Mouse (Mus musculus): ENCODE results near the gene Zfp398. TPM values are rescaled to one million over a fixed set of nuclear protein-coding genes. Genes with fewer than 3 reads are reported as not detected.

Zfp398 gene
- polyA plus RNA-seq, 1 experiment = 4.2 TPM

DNA sequence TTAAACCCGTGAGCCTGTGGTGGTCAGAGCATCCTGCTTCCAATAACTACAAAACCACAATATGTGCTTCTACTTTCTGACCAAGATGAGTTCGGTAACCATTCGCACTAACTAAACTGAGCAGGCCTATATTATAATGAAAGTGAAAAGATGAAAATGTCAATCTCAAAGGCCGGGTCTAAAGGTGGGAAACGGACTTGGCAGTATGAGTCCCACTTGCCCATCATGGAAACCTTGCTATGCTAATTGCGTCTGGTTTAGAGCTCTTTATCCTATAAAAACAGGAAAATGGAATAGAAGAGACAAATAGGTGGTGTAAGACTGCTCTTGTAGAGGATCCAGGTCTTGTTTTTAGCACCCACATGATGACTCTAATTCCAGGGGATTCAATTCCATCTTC lies 13.7 kb upstream of the Zfp398 start:
- TF ChIP-seq CTCF (IDR thresholded peaks at IDR 0.05; ENCODE audit: extremely low read depth, insufficient read length, insufficient replicate concordance, low read depth, low read length) (no peak), POLR2A (IDR thresholded peaks at IDR 0.05; ENCODE audit: low read depth, low read length) (no peak)
- no peak overlapping the region for H3K27ac ChIP-seq (ENCODE audit: insufficient read depth, low read depth, low read length)
- no peak overlapping the region for H3K4me3 ChIP-seq (ENCODE audit: low read depth, low read length)
- 84% methylated on average over 6 of the region's 6 CpGs for WGBS
- H3K36me3 ChIP-seq (ENCODE audit: control insufficient read depth, insufficient read depth, low read length) = no peaks in the 10 kb centered on the region
- no peaks in the 10 kb centered on the region for H3K4me1 ChIP-seq (ENCODE audit: control insufficient read depth, insufficient read depth, insufficient read length, low read length)
- no peaks in the 10 kb centered on the region for H3K27me3 ChIP-seq (ENCODE audit: control insufficient read depth, insufficient read depth, low read length)

DNA sequence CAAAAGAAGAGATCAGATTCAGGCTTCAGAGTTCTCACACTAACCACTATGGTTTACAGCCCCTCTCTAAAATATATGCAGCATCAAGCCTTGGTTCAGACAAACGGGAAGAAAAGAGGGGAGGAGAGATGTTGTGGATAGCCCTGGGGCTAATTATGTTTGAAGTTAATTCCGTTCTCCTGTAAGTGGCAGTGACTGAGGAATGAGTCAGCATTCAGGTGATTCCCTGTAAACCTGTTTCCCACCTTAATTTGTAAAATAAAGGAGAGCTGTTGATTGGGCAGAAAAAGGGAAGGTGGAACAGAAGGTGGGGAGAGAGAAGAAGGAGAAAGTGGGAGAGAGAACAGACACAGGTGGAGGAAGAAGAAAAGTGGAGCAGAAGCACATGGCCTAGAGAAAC lies 11.2 kb upstream of the Zfp398 start:
- WGBS = 83% methylated on average over 2 of the region's 2 CpGs

DNA sequence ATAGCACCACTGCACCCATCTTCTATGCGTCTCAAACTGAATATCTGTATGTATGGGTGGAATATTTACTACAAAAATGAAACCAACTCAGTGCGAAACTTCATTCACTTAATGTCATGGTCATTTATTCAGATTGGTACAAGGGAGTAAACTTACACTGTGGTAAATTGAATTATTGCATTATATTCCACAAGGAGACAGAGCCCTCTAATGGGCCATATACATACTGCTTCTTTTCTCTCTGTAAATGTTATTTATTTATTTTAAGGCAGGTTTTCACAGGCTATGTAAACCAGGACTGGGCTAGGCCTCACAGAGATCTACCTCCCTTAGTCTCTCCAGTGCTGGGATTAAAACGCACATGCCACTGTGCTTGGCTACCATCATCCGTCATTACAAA lies 8.0 kb upstream of the Zfp398 start:
- no peak overlapping the region for H3K27ac ChIP-seq (ENCODE audit: insufficient read depth, low read depth, low read length)
- H3K4me3 ChIP-seq (ENCODE audit: low read depth, low read length) = no peak overlapping the region
- WGBS = 95% methylated on average over 4 of the region's 4 CpGs
- H3K36me3 ChIP-seq (ENCODE audit: control insufficient read depth, insufficient read depth, low read length) = no peaks in the 10 kb centered on the region
- no peaks in the 10 kb centered on the region for H3K4me1 ChIP-seq (ENCODE audit: control insufficient read depth, insufficient read depth, insufficient read length, low read length)
- TF ChIP-seq CTCF (IDR thresholded peaks at IDR 0.05; ENCODE audit: extremely low read depth, insufficient read length, insufficient replicate concordance, low read depth, low read length) (no peak), POLR2A (IDR thresholded peaks at IDR 0.05; ENCODE audit: low read depth, low read length) (no peak)
- no peaks in the 10 kb centered on the region for H3K27me3 ChIP-seq (ENCODE audit: control insufficient read depth, insufficient read depth, low read length)

More for the DNA sequence above, 11.2 kb upstream of the Zfp398 start:
- TF ChIP-seq CTCF (IDR thresholded peaks at IDR 0.05; ENCODE audit: extremely low read depth, insufficient read length, insufficient replicate concordance, low read depth, low read length) (no peak), POLR2A (IDR thresholded peaks at IDR 0.05; ENCODE audit: low read depth, low read length) (no peak)
- Histone ChIP-seq H3K36me3 (ENCODE audit: control insufficient read depth, insufficient read depth, low read length) (no peaks in the 10 kb centered on the region), H3K4me3 (ENCODE audit: low read depth, low read length) (no peak overlapping the region), H3K27ac (ENCODE audit: insufficient read depth, low read depth, low read length) (no peak overlapping the region), H3K4me1 (ENCODE audit: control insufficient read depth, insufficient read depth, insufficient read length, low read length) (no peaks in the 10 kb centered on the region), H3K27me3 (ENCODE audit: control insufficient read depth, insufficient read depth, low read length) (no peaks in the 10 kb centered on the region)

DNA sequence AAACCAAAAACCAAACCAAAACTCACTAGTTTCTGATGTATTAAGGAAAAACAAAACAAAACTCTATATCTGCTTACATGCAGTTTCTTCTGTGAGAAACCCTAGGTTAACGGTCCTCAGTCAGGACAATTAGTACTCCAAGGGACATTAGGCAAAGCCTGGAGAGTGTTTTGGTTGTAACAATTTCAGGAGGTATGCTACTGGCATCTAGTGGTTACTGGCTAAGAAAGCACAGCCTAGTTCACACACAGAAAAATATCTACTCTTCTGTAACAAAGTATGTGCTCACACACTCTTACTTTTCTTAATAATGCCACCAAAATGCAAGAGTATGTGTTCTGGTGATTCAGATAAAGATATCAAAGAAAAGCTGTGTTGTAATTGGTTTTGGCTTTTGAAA lies 6.5 kb upstream of the Zfp398 start:
- H3K27me3 ChIP-seq (ENCODE audit: control insufficient read depth, insufficient read depth, low read length) = no peaks in the 10 kb centered on the region
- H3K4me1 ChIP-seq (ENCODE audit: control insufficient read depth, insufficient read depth, insufficient read length, low read length) = no peaks in the 10 kb centered on the region
- H3K4me3 ChIP-seq (ENCODE audit: low read depth, low read length) = no peak overlapping the region
- H3K27ac ChIP-seq (ENCODE audit: insufficient read depth, low read depth, low read length) = no peak overlapping the region
- TF ChIP-seq POLR2A (IDR thresholded peaks at IDR 0.05; ENCODE audit: low read depth, low read length) (no peak), CTCF (IDR thresholded peaks at IDR 0.05; ENCODE audit: extremely low read depth, insufficient read length, insufficient replicate concordance, low read depth, low read length) (no peak)
- 46% methylated on average over 1 of the region's 1 CpGs for WGBS
- no peaks in the 10 kb centered on the region for H3K36me3 ChIP-seq (ENCODE audit: control insufficient read depth, insufficient read depth, low read length)

DNA sequence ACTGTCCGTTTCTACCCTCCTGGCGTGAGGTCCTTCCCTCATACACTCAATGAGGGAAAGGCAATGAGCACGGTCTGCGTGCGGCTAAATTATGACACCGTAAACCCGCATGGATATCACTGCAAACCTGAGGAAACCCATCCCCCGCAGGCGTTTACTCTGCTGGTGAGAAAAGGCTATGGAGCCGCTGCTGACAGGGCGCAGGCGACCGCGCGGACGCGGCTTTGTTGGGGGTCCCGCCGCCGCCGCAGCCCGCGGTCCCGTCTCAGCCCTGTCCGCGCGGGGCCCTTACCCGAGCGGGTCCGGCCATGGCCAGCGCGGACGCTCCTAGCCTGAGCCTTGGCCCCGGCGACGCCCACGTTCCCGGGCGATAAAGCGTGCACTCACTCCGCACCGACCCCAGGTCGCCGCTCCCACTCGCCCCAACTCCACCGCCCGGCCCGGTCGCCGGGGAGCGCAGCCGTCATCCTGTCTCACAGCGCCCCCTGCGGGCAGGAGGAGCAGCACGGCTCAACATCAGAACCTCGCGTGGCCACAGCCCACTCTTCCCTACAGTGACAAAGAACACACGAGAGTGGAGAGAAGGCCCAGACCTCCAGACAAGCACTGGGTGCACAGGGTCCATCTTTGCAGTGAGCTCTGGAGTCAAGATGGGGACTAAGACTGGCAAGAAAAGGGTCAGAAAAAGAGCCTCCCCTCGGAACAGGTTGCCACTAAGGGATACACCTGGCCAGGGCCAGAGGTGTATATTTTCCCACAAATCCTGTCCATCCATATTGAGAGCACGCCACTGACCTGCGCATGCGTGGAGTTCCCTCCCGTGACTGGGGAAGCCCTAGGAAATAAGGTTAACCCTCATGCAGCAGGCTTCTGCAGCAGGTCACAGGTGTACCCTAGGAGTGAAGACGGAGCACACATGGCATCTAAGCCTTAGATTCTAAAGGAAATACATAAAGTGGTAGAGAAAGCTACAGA lies 5.1 kb upstream of the Zfp398 start, which contains the start of gene Zfp786:
Gene Zfp786, minus strand, starts transcription at position 764 of the 975 bp plus-strand sequence.
- Histone ChIP-seq H3K27me3 (ENCODE audit: control insufficient read depth, insufficient read depth, low read length) (no peaks in the 10 kb centered on the region), H3K4me3 (ENCODE audit: low read depth, low read length) (peak within 1 kb of the TSS; percentile 96), H3K4me1 (ENCODE audit: control insufficient read depth, insufficient read depth, insufficient read length, low read length) (no peaks in the 10 kb centered on the region), H3K36me3 (ENCODE audit: control insufficient read depth, insufficient read depth, low read length) (no peaks in the 10 kb centered on the region), H3K27ac (ENCODE audit: insufficient read depth, low read depth, low read length) (no peak within 1 kb of the TSS)
- 1% methylated on average over 64 of the region's 64 CpGs for WGBS
- TF ChIP-seq POLR2A (IDR thresholded peaks at IDR 0.05; ENCODE audit: low read depth, low read length) (no peak), CTCF (IDR thresholded peaks at IDR 0.05; ENCODE audit: extremely low read depth, insufficient read length, insufficient replicate concordance, low read depth, low read length) (peak; percentile 83)

DNA sequence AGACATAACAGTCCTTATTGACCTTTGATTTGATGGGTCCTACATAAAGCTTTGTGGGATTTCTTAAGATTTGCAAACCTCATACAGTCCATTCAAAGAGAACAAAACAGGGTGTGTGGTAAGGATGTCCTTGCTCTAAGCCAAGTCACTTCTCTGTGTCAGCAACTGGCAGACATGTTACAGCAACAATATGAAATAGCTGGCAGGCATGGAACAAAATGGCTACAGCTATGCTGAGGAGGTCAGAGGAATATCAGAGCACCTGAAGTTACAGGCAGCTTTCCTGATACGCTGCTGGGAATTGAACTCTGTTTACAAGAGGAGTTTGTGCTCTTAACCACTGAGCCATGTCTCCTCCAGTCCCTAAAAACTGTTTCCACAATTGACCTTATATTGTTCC lies 3.2 kb upstream of the Zfp398 start:
- H3K36me3 ChIP-seq (ENCODE audit: control insufficient read depth, insufficient read depth, low read length) = no peaks in the 10 kb centered on the region
- 0 out of 2 replicates have a peak, but pooled peaks cover 2% of the 10 kb centered on the region for H3K4me1 ChIP-seq (ENCODE audit: control insufficient read depth, insufficient read depth, insufficient read length, low read length)
- WGBS = 92% methylated on average over 1 of the region's 1 CpGs
- H3K27me3 ChIP-seq (ENCODE audit: control insufficient read depth, insufficient read depth, low read length) = no peaks in the 10 kb centered on the region
- no peak for TF ChIP-seq CTCF (IDR thresholded peaks at IDR 0.05; ENCODE audit: extremely low read depth, insufficient read length, insufficient replicate concordance, low read depth, low read length)
- no peak for TF ChIP-seq POLR2A (IDR thresholded peaks at IDR 0.05; ENCODE audit: low read depth, low read length)
- H3K27ac ChIP-seq (ENCODE audit: insufficient read depth, low read depth, low read length) = no peak overlapping the region
- no peak overlapping the region for H3K4me3 ChIP-seq (ENCODE audit: low read depth, low read length)

DNA sequence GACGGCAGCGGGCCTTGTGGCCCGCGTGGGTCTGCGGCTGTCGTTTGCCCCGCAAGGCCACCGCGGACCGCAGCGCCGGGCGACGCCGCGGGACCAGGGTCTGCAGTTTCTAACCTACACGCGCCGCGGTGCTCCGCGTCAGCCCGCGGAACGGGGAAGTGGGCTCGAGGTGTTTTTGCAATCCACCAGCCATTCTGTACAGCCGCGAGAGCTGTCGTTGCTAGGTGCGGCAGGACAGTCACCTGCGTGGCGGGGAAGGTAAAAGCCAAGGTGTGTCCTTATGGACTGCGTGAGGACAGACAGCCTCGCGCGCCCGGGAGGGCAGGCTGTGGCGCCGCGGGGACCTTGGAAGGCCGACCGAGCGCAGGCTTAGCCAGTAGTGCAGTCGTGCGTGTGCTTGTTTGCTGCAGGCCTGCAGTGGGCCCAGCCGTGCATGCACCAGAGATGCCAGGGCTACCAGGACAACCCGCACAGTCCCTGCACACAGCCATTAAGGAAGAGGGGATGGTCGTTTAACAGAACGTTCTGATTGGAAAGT lies 592 bp downstream of the Zfp398 start:
- Histone ChIP-seq H3K27ac (ENCODE audit: insufficient read depth, low read depth, low read length) (peak overlapping the region; percentile 92), H3K36me3 (ENCODE audit: control insufficient read depth, insufficient read depth, low read length) (peaks cover 8% of the 10 kb centered on the region), H3K4me3 (ENCODE audit: low read depth, low read length) (peak overlapping the region; percentile 96), H3K27me3 (ENCODE audit: control insufficient read depth, insufficient read depth, low read length) (no peaks in the 10 kb centered on the region), H3K4me1 (ENCODE audit: control insufficient read depth, insufficient read depth, insufficient read length, low read length) (peaks cover 5% of the 10 kb centered on the region; the same call in 1 of the 2 replicates)
- WGBS = under 1% methylated on average over 49 of the region's 49 CpGs
- no peak for TF ChIP-seq POLR2A (IDR thresholded peaks at IDR 0.05; ENCODE audit: low read depth, low read length)
- TF ChIP-seq CTCF (IDR thresholded peaks at IDR 0.05; ENCODE audit: extremely low read depth, insufficient read length, insufficient replicate concordance, low read depth, low read length) = no peak

Data from small intestine, adult 2 months (tissue).